Mouse (Mus musculus) spleen, adult 2 months (tissue): ENCODE results near the gene Pcbp3.

Experiments used
- CTCF ChIP-seq: fragments of 200-500 bp; IDR thresholded peaks from 2 replicates; pipeline ENCODE4 v1.5.1; 2011; ENCODE audit warnings: mild to moderate bottlenecking, inconsistent platforms; ENCODE audit not compliant: insufficient read depth, insufficient read length, insufficient replicate concordance; ENCODE audit errors: extremely low read depth
- POLR2A ChIP-seq: fragments of 200-500 bp; IDR thresholded peaks from 2 replicates; pipeline ENCODE4 v1.6.1; 2011; ENCODE audit warnings: low read depth, low read length, inconsistent platforms

DNA sequence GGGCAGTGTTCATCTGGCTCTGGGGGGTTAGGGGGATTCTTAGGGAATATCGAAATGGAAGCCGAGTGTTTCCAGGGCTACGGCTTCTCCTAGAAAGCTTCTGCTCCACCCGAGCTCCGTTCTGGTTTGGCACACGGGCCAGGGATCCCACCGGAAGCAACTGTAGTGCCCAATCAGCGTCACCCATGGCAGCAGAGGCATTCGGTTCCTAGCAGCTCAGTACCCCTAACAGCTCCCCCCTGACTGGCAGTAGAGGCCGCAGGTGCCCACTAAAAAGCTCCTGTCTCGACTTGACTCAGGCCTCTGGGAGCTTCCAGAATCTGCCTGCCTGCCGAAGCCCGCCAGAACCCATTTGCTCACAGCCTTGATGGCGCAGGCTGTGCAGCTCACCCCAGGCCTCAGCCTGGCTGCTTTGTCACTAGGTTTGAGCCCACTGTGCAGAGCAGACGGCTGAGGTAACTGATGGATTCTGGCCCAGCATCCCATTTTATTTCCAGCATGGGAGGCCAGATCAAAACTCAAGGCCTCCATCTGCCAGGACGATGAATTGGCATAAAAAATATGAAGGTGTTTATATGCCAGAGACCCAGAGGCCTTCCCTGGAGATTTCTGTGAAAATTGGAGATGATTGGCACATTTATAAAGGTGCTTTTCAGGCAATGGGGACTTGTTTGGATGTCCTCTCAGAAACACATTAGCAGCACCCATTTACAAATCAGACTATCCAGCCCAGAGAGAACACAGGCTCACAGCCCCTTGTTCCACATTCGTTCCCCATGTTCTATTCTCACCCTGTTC lies 78.8 kb downstream of the Pcbp3 start:
- TF ChIP-seq CTCF: no peak
- TF ChIP-seq POLR2A: no peak
